Mouse (Mus musculus): ENCODE results near the gene Zdhhc5. TPM values are rescaled to one million over a fixed set of nuclear protein-coding genes. Genes with fewer than 3 reads are reported as not detected.
A peak's percentile ranks its signal among the peaks of the same experiment; 100 is the strongest.

The Zdhhc5 gene
- polyA plus RNA-seq, 2 experiments = 17.2 to 18.8 TPM

DNA sequence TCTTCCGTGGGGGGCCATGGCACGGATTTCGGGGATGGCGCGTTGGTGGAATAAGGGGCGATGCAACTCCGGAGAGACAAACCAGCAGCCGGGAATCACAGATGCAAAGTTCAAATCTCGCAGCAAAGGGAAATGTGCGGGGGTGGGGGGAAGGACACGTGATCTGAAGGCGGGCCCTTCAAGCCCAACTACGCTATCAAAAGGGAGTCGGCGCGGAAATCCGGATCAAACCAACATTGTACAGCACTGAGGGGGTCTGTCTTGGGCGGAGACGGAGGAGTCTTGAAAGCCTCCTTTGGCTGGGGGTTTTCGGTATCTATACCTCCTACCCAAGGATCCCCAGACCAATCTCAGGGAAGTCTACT lies 44.4 kb downstream of the Zdhhc5 start, which contains the start of gene Selenoh:
Selenoh (minus strand) TSS at position 202 of the 365 bp plus-strand sequence.
- no peaks in the 10 kb centered on the region for H3K9me3 ChIP-seq (ENCODE audit: control insufficient read depth, low read length)
- H3K36me3 ChIP-seq (replicated peaks; ENCODE audit: control insufficient read depth, insufficient read depth, low read depth) = peaks cover 28% of the 10 kb centered on the region
- peak within 1 kb of the TSS; percentile 79 for H3K27ac ChIP-seq
- H3K4me2 ChIP-seq (ENCODE audit: low read depth) = peak within 1 kb of the TSS; percentile 85
- H3K4me3 ChIP-seq (ENCODE audit: insufficient read depth in 1 of 2, low read depth in 2 of 2, low read length in 2 of 2) = peak within 1 kb of the TSS; percentile 90 to 96
- peak; percentile 78 to 84 (median 81) for DNase-seq (ENCODE audit: low read depth in 3 of 3, low spot score in 3 of 3)
- no peaks in the 10 kb centered on the region for H3K27me3 ChIP-seq (ENCODE audit: control insufficient read depth, insufficient read depth, low read length)
- peaks cover 3 to 7% of the 10 kb centered on the region in 2 experiments; a peak in 2 of 4 replicates for H3K4me1 ChIP-seq (replicated peaks; ENCODE audit: control insufficient read depth in 2 of 2, insufficient read depth in 2 of 2, low read length in 1 of 2)
- under 1% methylated on average over 20 of the region's 20 CpGs for WGBS (ENCODE audit: insufficient replicate concordance)
- H3K9ac ChIP-seq (replicated peaks) = peak within 1 kb of the TSS; percentile 86
- peak; percentile 90 for ATAC-seq (ENCODE audit: insufficient read depth)
- no peak for TF ChIP-seq CTCF (IDR thresholded peaks at IDR 0.05; ENCODE audit: low read depth)
- 0 out of 2 replicates have a peak, but pooled peaks have one; percentile 9 for TF ChIP-seq EP300 (IDR thresholded peaks at IDR 0.05; ENCODE audit: low read depth)

DNA sequence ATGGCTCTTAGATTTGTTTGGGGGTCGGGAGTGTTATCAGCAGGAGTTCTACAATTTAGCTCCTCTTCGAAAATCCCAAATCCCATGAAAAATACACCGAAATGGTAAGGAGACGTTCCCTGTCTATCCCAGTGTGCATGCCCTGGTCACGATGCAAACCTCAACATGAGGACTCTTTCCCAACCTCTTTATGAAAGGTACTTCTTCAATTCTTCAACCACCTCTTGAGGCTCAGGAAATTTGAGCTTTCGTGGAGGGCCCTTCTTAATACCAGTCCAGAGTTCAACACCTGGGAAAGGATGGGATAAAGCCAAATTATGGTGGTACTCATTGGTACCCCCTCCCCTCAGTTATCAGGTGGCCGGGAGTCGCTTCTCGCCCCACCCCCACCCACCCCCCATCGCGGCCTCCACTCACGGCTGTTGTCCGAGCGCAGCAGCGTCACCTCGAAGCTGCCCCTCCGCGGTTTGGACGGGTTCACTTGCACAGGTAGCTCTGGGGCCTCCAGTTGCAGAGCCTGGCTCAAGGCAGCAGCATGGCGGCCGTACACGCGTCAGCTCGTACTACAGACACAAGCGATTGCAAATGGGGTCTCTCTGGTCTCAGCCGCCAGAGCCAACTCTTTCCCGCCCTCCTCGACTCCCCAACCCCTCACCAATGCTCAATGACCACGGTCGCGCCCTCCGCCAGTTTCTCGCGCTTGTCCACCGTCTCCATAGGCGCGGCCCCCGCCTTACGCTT lies 45.0 kb downstream of the Zdhhc5 start:
- 3% methylated on average over 39 of the region's 39 CpGs for WGBS (ENCODE audit: insufficient replicate concordance)
- peak overlapping the region; percentile 86 for H3K9ac ChIP-seq (replicated peaks)
- DNase-seq (ENCODE audit: low read depth in 3 of 3, low spot score in 3 of 3) = no peak
- H3K4me1 ChIP-seq (replicated peaks; ENCODE audit: control insufficient read depth in 2 of 2, insufficient read depth in 2 of 2, low read length in 1 of 2) = peaks cover 3 to 7% of the 10 kb centered on the region in 2 experiments; a peak in 2 of 4 replicates
- peak overlapping the region; percentile 90 to 96 for H3K4me3 ChIP-seq (ENCODE audit: insufficient read depth in 1 of 2, low read depth in 2 of 2, low read length in 2 of 2)
- H3K27me3 ChIP-seq (ENCODE audit: control insufficient read depth, insufficient read depth, low read length) = no peaks in the 10 kb centered on the region
- H3K36me3 ChIP-seq (replicated peaks; ENCODE audit: control insufficient read depth, insufficient read depth, low read depth) = peaks cover 23% of the 10 kb centered on the region
- H3K4me2 ChIP-seq (ENCODE audit: low read depth) = peak overlapping the region; percentile 85
- TF ChIP-seq CTCF (IDR thresholded peaks at IDR 0.05; ENCODE audit: low read depth) (no peak), EP300 (IDR thresholded peaks at IDR 0.05; ENCODE audit: low read depth) (no peak)
- peak overlapping the region; percentile 52; the same call in 1 of the 2 replicates for H3K27ac ChIP-seq
- ATAC-seq (ENCODE audit: insufficient read depth) = peak; percentile 65
- no peaks in the 10 kb centered on the region for H3K9me3 ChIP-seq (ENCODE audit: control insufficient read depth, low read length)

DNA sequence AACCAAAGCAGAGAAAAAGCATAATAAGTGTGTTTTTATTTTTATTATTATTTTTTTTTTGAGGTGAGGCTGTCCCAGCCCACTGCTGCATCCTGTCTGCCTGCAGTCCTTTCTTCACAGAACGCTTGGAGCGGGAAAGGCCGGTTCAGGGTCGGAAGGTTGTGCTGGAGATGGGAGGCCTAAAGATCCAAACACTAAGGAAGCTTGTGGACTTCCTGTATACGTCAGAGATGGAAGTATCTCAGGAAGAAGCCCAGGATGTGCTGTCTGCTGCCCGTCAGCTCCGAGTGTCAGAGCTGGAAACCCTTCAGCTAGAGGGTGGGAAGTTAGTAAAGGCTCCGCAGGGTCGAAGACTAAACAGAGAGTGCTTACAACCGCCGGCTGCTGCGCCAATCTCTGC lies 48.9 kb downstream of the Zdhhc5 start:
- Histone ChIP-seq H3K36me3 (replicated peaks; ENCODE audit: control insufficient read depth, insufficient read depth, low read depth) (no peaks in the 10 kb centered on the region; the same call in 1 of the 2 replicates), H3K4me2 (ENCODE audit: low read depth) (no peak overlapping the region), H3K27me3 (ENCODE audit: control insufficient read depth, insufficient read depth, low read length) (no peaks in the 10 kb centered on the region), H3K9me3 (ENCODE audit: control insufficient read depth, low read length) (no peaks in the 10 kb centered on the region), H3K4me3 (ENCODE audit: insufficient read depth in 1 of 2, low read depth in 2 of 2, low read length in 2 of 2) (no peak overlapping the region), H3K27ac (no peak overlapping the region), H3K4me1 (replicated peaks; ENCODE audit: control insufficient read depth in 2 of 2, insufficient read depth in 2 of 2, low read length in 1 of 2) (peaks cover 3 to 6% of the 10 kb centered on the region in 2 experiments; a peak in 2 of 4 replicates), H3K9ac (replicated peaks) (no peak overlapping the region)
- 46% methylated on average over 12 of the region's 12 CpGs for WGBS (ENCODE audit: insufficient replicate concordance)
- no peak for DNase-seq (ENCODE audit: low read depth in 3 of 3, low spot score in 3 of 3)
- ATAC-seq (ENCODE audit: insufficient read depth) = no peak
- TF ChIP-seq CTCF (IDR thresholded peaks at IDR 0.05; ENCODE audit: low read depth) (no peak), EP300 (IDR thresholded peaks at IDR 0.05; ENCODE audit: low read depth) (no peak)

DNA sequence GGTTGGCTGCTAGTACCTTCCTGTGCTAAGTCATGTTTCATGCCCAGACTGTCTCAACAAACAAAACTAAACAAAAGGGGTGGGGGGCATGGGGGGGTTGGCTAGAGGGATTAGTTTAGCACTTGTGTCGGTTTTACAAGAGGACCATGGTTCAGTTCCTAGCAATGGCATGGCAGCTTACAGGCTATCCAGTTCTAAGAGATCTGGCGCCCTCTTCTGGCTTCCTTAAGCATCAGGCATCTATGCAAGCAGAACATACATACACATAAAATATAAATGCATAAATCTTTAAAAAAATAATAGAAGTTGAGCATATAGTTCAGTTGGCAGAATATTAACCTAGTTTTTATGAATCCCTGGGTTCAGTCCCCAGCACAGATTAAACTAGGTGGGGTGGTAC lies 52.1 kb downstream of the Zdhhc5 start:
- 23% methylated on average over 2 of the region's 2 CpGs for WGBS (ENCODE audit: insufficient replicate concordance)
- Histone ChIP-seq H3K36me3 (replicated peaks; ENCODE audit: control insufficient read depth, insufficient read depth, low read depth) (no peaks in the 10 kb centered on the region), H3K9ac (replicated peaks) (no peak overlapping the region), H3K4me3 (ENCODE audit: insufficient read depth in 1 of 2, low read depth in 2 of 2, low read length in 2 of 2) (no peak overlapping the region), H3K27ac (no peak overlapping the region), H3K4me2 (ENCODE audit: low read depth) (no peak overlapping the region), H3K27me3 (ENCODE audit: control insufficient read depth, insufficient read depth, low read length) (no peaks in the 10 kb centered on the region), H3K4me1 (replicated peaks; ENCODE audit: control insufficient read depth in 2 of 2, insufficient read depth in 2 of 2, low read length in 1 of 2) (no peaks in the 10 kb centered on the region), H3K9me3 (ENCODE audit: control insufficient read depth, low read length) (no peaks in the 10 kb centered on the region)
- no peak for ATAC-seq (ENCODE audit: insufficient read depth)
- no peak for TF ChIP-seq EP300 (IDR thresholded peaks at IDR 0.05; ENCODE audit: low read depth)
- peak; percentile 72 for TF ChIP-seq CTCF (IDR thresholded peaks at IDR 0.05; ENCODE audit: low read depth)
- DNase-seq (ENCODE audit: low read depth in 3 of 3, low spot score in 3 of 3) = peak in 1 of 3 experiments; percentile 60

DNA sequence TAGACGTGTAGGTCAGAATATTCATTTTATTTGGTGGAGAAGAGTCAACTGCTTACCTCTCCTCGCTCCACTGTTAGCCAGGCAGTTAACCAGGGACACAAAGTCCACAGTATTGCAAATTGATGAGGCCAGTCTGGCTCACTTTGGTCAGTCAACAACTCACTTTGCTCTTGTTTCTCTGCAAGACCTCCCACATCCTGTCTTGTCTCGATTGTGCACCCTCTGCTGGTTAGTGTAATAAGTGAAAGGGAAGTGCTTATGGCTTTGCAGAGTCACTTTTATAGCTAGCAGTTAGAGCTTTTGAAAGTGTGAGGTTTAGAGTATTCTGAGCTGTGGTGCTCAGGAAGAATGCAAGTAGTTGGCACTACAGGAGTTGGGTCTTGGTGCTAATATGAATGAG lies 54.7 kb downstream of the Zdhhc5 start:
- DNase-seq (ENCODE audit: low read depth in 3 of 3, low spot score in 3 of 3) (no peak), ATAC-seq (ENCODE audit: insufficient read depth) (peak; percentile 68)
- no peak overlapping the region for H3K4me3 ChIP-seq (ENCODE audit: insufficient read depth in 1 of 2, low read depth in 2 of 2, low read length in 2 of 2)
- H3K27me3 ChIP-seq (ENCODE audit: control insufficient read depth, insufficient read depth, low read length) = no peaks in the 10 kb centered on the region
- no peak overlapping the region for H3K9ac ChIP-seq (replicated peaks)
- TF ChIP-seq CTCF (IDR thresholded peaks at IDR 0.05; ENCODE audit: low read depth) (peak; percentile 69), EP300 (IDR thresholded peaks at IDR 0.05; ENCODE audit: low read depth) (no peak)
- H3K27ac ChIP-seq = no peak overlapping the region
- no peak overlapping the region for H3K4me2 ChIP-seq (ENCODE audit: low read depth)
- WGBS (ENCODE audit: insufficient replicate concordance) = 43% methylated on average over 3 of the region's 3 CpGs
- no peaks in the 10 kb centered on the region for H3K4me1 ChIP-seq (replicated peaks; ENCODE audit: control insufficient read depth in 2 of 2, insufficient read depth in 2 of 2, low read length in 1 of 2)
- no peaks in the 10 kb centered on the region for H3K9me3 ChIP-seq (ENCODE audit: control insufficient read depth, low read length)
- no peaks in the 10 kb centered on the region for H3K36me3 ChIP-seq (replicated peaks; ENCODE audit: control insufficient read depth, insufficient read depth, low read depth)
